ENCODE assay signal across 9 mouse cellular contexts in genomic region chr11:120492878-120493203, GRCm38 (mm10). TPM values are rescaled to one million over a fixed set of nuclear protein-coding genes. Genes with fewer than 3 reads are reported as not detected.
A peak's percentile ranks its signal among the peaks of the same experiment; 100 is the strongest.
DNase-seq lines count a peak whose midpoint lies in the region; ATAC-seq lines count a peak whose summit lies in the region.
"Had no signal": no experiment of that assay in that cellular context is flagged by ENCODE, and none has a peak within 500 bp of the region (broad histone marks: within the 10 kb centered on the region; RNA-seq: fewer than 3 reads in every experiment).

No protein-coding gene starts in this region.

- H3K4me1 ChIP-seq in embryonic facial prominence, embryonic 10.5 days = peaks cover 47% of the 10 kb centered on the region
- H3K4me1 ChIP-seq in intestine, embryonic 15.5 days (replicated peaks) = peaks cover 31% of the 10 kb centered on the region
- peaks cover 17% of the 10 kb centered on the region for H3K4me1 ChIP-seq in midbrain, embryonic 14.5 days (ENCODE audit: control insufficient read depth, insufficient read depth, low read length)

- peak overlapping the region; percentile 92 for H3K27ac ChIP-seq in embryonic facial prominence, embryonic 10.5 days (replicated peaks)
- H3K27ac ChIP-seq in intestine, embryonic 15.5 days = peak overlapping the region; percentile 89
- H3K27ac ChIP-seq in midbrain, embryonic 14.5 days (replicated peaks; ENCODE audit: low read depth, low read length) = peak overlapping the region; percentile 57

- peaks cover 70% of the 10 kb centered on the region for H3K36me3 ChIP-seq in embryonic facial prominence, embryonic 10.5 days (replicated peaks)
- peaks cover 27% of the 10 kb centered on the region for H3K36me3 ChIP-seq in intestine, embryonic 15.5 days
- peaks cover 44% of the 10 kb centered on the region for H3K36me3 ChIP-seq in midbrain, embryonic 14.5 days (ENCODE audit: control insufficient read depth, insufficient read depth, low read length)

- peak; percentile 27 for DNase-seq in kidney, adult 18-20 months
- DNase-seq in kidney, adult 11 months = no peak
- no peak for DNase-seq in embryonic facial prominence, embryonic 10.5 days (ENCODE audit: low spot score)
- no peak for DNase-seq in midbrain, embryonic 14.5 days
- no peak for DNase-seq in adrenal gland, postnatal 25 days
- DNase-seq in frontal cortex, adult 2 months (ENCODE audit: extremely low spot score in 1 of 2, low spot score in 1 of 2) = no peak
- DNase-seq in urinary bladder, postnatal 10 days (ENCODE audit: low spot score) = no peak

- H3K27me3 ChIP-seq in embryonic facial prominence, embryonic 10.5 days (replicated peaks; ENCODE audit: low read depth, poor library complexity, severe bottlenecking) = no peaks in the 10 kb centered on the region
- H3K27me3 ChIP-seq in intestine, embryonic 15.5 days (replicated peaks) = no peaks in the 10 kb centered on the region
- H3K27me3 ChIP-seq in midbrain, embryonic 14.5 days (ENCODE audit: control insufficient read depth, insufficient read depth, low read length) = no peaks in the 10 kb centered on the region
- H3K27me3 ChIP-seq: Patski had no signal

- ATAC-seq in intestine, embryonic 15.5 days = no peak
- no peak for ATAC-seq in midbrain, embryonic 14.5 days (ENCODE audit: low FRiP score, low TSS enrichment)

- H3K4me3 ChIP-seq in embryonic facial prominence, embryonic 10.5 days = peak overlapping the region; percentile 87
- peak overlapping the region; percentile 90 for H3K4me3 ChIP-seq in intestine, embryonic 15.5 days (replicated peaks)
- peak overlapping the region; percentile 87 for H3K4me3 ChIP-seq in midbrain, embryonic 14.5 days (replicated peaks; ENCODE audit: low read depth, low read length)

- WGBS in embryonic facial prominence, embryonic 10.5 days = 31% methylated on average over 3 of the region's 3 CpGs
- WGBS in intestine, embryonic 15.5 days = 26% methylated on average over 3 of the region's 3 CpGs
- WGBS in midbrain, embryonic 14.5 days = 24% methylated on average over 3 of the region's 3 CpGs

- H3K4me2 ChIP-seq in intestine, embryonic 15.5 days (replicated peaks) = peak overlapping the region; percentile 92
- H3K4me2 ChIP-seq in midbrain, embryonic 14.5 days (ENCODE audit: low read length) = peak overlapping the region; percentile 97

- H3K9me3 ChIP-seq in embryonic facial prominence, embryonic 10.5 days = no peaks in the 10 kb centered on the region
- H3K9me3 ChIP-seq in intestine, embryonic 15.5 days = no peaks in the 10 kb centered on the region
- H3K9me3 ChIP-seq in midbrain, embryonic 14.5 days (ENCODE audit: control insufficient read depth, low read length) = no peaks in the 10 kb centered on the region

- H3K9ac ChIP-seq in intestine, embryonic 15.5 days = peak overlapping the region; percentile 78
- H3K9ac ChIP-seq in midbrain, embryonic 14.5 days (replicated peaks; ENCODE audit: low read length) = peak overlapping the region; percentile 75; the same call in 1 of the 2 replicates

RNA-seq across cellular contexts. Expression of gene Slc25a10, which starts 1.2 kb away (rescaled TPM):
- 68.6 and 69.4 TPM in 2 replicates for polyA plus RNA-seq in embryonic facial prominence, embryonic 10.5 days (2016; fragmentation: Nextera tagmentation; extraction: Ambion mirVana)
- polyA plus RNA-seq in intestine, embryonic 15.5 days (2015; fragmentation: Nextera tagmentation; extraction: Ambion mirVana) = 79.1 and 90.1 TPM in 2 replicates
- 23.6 and 28.4 TPM in 2 replicates for polyA plus RNA-seq in midbrain, embryonic 14.5 days (2014; fragmentation: Nextera tagmentation; extraction: Ambion mirVana)
- total RNA-seq in adrenal gland, postnatal 25 days (2021) = 102 and 151 TPM in 2 replicates
- polyA plus RNA-seq in frontal cortex, adult 2 months (2012; rRNA removed) = 30.6 and 35.8 TPM in 2 replicates

RNA-seq across cellular contexts. Expression of gene Mrpl12, which starts 8.4 kb away (rescaled TPM):
- 206 and 216 TPM in 2 replicates for polyA plus RNA-seq in embryonic facial prominence, embryonic 10.5 days (2016; fragmentation: Nextera tagmentation; extraction: Ambion mirVana)
- polyA plus RNA-seq in intestine, embryonic 15.5 days (2015; fragmentation: Nextera tagmentation; extraction: Ambion mirVana) = 222 and 231 TPM in 2 replicates
- polyA plus RNA-seq in midbrain, embryonic 14.5 days (2014; fragmentation: Nextera tagmentation; extraction: Ambion mirVana) = 113 and 151 TPM in 2 replicates
- 96.3 and 104 TPM in 2 replicates for total RNA-seq in adrenal gland, postnatal 25 days (2021)
- polyA plus RNA-seq in frontal cortex, adult 2 months (2012; rRNA removed) = 94.2 TPM in 2 replicates

RNA-seq across cellular contexts. Expression of gene Arl16, which starts 25.4 kb away (rescaled TPM):
- polyA plus RNA-seq in embryonic facial prominence, embryonic 10.5 days (2016; fragmentation: Nextera tagmentation; extraction: Ambion mirVana) = 55.9 and 66.9 TPM in 2 replicates
- polyA plus RNA-seq in intestine, embryonic 15.5 days (2015; fragmentation: Nextera tagmentation; extraction: Ambion mirVana) = 34.7 and 36.5 TPM in 2 replicates
- polyA plus RNA-seq in midbrain, embryonic 14.5 days (2014; fragmentation: Nextera tagmentation; extraction: Ambion mirVana) = 48.8 and 56.9 TPM in 2 replicates
- total RNA-seq in adrenal gland, postnatal 25 days (2021) = 22.6 and 22.8 TPM in 2 replicates
- 48.0 and 52.0 TPM in 2 replicates for polyA plus RNA-seq in frontal cortex, adult 2 months (2012; rRNA removed)

RNA-seq across cellular contexts. Expression of gene Ccdc137, which starts 34.9 kb away (rescaled TPM):
- polyA plus RNA-seq in embryonic facial prominence, embryonic 10.5 days (2016; fragmentation: Nextera tagmentation; extraction: Ambion mirVana) = 49.6 and 50.7 TPM in 2 replicates
- polyA plus RNA-seq in intestine, embryonic 15.5 days (2015; fragmentation: Nextera tagmentation; extraction: Ambion mirVana) = 27.6 and 31.3 TPM in 2 replicates
- 17.8 and 19.9 TPM in 2 replicates for polyA plus RNA-seq in midbrain, embryonic 14.5 days (2014; fragmentation: Nextera tagmentation; extraction: Ambion mirVana)
- 24.2 and 27.6 TPM in 2 replicates for total RNA-seq in adrenal gland, postnatal 25 days (2021)
- polyA plus RNA-seq in frontal cortex, adult 2 months (2012; rRNA removed) = 26.5 and 29.8 TPM in 2 replicates

RNA-seq across cellular contexts. Expression of gene Oxld1, which starts 35.0 kb away (rescaled TPM):
- 8.5 and 12.8 TPM in 2 replicates for polyA plus RNA-seq in embryonic facial prominence, embryonic 10.5 days (2016; fragmentation: Nextera tagmentation; extraction: Ambion mirVana)
- 16.4 and 18.2 TPM in 2 replicates for polyA plus RNA-seq in intestine, embryonic 15.5 days (2015; fragmentation: Nextera tagmentation; extraction: Ambion mirVana)
- 11.2 and 12.5 TPM in 2 replicates for polyA plus RNA-seq in midbrain, embryonic 14.5 days (2014; fragmentation: Nextera tagmentation; extraction: Ambion mirVana)
- 33.8 and 41.3 TPM in 2 replicates for total RNA-seq in adrenal gland, postnatal 25 days (2021)
- 14.3 and 15.4 TPM in 2 replicates for polyA plus RNA-seq in frontal cortex, adult 2 months (2012; rRNA removed)
